Mouse (Mus musculus) ovary, postnatal 10 days (tissue): Measurements from ENCODE around the gene Kmt5c.

Experiments used
- DNase-seq: peaks from one replicate; pipeline ENCODE4 v3.0.0; 2022; ENCODE audit warnings: low spot score

Kmt5c gene

DNA sequence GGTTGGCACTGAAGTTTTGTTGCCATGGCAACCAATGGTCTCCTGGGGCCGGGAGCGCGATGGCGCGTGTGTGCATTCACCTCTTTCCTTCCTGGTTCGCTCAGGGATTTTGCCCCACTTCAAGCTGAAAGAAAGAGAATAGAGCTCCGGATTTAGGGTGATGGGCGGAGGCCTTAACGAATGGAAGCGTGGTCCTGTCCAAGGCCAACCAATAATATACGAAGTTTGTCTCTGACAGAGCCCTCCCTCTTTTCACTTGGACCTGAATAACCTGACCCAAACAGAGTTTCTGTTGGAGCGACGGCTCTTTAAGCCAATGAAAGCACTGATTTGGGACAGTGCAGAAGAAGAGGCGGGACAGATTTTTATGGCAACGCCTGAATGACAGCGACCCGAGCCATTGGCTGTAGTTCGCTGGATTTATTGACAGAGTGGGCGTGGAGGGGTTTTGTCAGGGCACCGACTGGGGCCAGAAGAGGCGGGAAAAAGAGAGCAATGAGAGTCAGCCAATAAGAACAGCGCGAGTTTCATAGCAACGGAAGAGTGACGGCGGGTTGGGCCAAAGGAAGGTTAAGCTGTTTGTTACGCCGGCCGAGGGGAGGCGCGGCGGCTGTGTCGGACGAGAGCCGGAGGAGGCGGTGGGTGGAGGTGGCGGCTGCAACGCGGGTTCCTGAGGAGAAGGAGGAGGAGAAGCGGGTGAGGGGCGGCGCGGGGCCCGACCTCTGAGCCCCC, at the start of gene Kmt5c:
Gene Kmt5c (plus strand): TSS at position 572 of the 732 bp plus-strand sequence.
- DNase-seq, result peak; percentile 83

GRCm38 (mm10) chr7:4690387-4690786, 49.5 kb upstream of the Kmt5c start, which contains the start of gene Brsk1:
Gene Brsk1 (plus strand): TSS chr7:4690604.
- DNase-seq, result peak; percentile 49

DNA sequence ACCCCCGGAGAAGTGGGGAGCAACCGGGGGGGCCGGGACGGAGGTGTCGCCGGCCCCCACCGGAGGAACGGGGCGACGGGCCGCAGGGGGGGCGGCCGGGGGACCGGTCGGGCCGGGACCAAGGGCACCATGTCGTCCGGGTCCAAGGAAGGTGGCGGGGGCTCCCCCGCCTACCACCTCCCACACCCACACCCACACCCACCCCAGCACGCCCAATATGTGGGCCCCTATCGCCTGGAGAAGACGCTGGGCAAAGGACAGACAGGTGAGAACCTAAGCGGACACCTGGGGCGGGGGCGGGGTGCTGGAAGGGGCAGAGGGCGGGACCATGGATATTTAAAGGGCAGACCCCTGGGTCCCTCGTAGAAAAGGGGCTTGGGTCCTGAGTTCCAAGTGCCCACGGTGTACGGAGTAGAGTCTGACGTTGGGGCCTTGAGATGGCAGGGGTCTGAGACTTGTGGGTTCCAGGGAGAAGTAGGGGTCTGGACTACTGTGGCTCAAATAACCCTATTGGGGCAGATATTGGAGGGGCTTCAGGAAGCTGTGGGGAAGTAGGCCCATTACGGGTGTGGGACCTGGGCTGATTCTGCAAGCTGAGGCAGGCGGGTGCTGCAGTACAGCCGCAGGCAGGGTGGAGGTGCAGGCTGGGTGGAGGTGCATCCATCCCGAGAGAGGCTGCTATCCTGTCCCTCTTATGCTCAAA, 48.8 kb upstream of the Kmt5c start:
- DNase-seq, result no peak

- DNase-seq, result no peak
Observed at GRCm38 (mm10) chr7:4693004-4693403, 46.9 kb upstream of the Kmt5c start.

DNA sequence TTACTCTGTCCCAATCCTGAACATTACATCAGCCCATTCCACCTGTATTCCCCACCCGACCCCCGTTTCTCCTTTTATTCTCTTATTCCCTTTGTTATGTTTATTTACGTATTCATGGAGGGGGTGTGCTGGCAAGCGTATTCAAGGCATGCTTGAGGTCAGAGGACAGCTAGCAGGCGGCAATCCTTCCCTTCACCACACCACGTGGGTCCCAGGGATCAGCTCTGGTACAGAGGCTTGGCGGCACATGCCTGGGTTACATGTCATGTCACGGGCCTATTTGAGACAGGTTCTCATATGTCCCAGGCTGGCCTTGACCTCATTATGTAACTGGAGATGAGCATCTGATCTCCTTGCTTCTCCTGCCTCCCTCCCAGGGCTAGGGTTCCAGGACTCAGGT, 37.6 kb upstream of the Kmt5c start:
- DNase-seq, result no peak

- DNase-seq, result no peak
Observed at GRCm38 (mm10) chr7:4703195-4703594, 36.7 kb upstream of the Kmt5c start.

DNA sequence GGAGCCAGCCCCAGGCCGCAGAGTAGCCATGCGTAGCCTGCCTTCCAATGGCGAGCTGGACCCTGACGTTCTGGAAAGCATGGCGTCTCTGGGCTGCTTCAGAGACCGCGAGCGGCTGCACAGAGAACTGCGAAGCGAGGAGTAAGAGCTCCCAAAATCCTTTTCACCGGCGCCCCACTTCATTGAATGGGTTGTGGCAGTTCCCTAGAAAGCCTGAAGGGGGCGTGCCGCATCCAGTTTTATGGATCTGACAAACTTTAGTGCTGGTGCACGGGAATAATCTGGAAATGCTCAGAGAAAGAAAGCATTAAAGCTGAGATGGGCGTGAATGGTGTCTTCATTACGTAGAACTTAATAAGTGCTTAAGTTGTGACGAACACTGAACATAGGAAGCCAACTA, 34.8 kb upstream of the Kmt5c start:
- DNase-seq, result no peak

DNA sequence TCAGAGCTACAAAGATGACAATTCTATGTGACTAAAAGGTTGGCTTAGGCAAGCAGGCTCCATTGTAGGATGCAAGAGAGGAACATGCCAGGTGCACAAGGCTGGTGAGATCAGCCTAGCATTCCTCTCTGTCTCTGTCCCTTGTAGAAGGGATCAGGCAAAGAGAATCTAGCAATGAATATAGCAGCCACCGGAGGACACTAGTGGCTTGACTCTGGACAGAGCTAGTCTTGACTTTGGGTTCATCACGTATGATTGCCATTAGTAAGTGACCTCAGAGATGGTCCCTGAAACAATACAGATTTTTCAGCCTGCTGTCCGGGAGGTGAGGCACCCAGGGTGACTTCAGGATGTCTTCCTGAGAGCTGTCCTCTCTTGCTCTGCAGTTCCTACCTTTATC, 27.3 kb upstream of the Kmt5c start:
- no peak for DNase-seq

DNA sequence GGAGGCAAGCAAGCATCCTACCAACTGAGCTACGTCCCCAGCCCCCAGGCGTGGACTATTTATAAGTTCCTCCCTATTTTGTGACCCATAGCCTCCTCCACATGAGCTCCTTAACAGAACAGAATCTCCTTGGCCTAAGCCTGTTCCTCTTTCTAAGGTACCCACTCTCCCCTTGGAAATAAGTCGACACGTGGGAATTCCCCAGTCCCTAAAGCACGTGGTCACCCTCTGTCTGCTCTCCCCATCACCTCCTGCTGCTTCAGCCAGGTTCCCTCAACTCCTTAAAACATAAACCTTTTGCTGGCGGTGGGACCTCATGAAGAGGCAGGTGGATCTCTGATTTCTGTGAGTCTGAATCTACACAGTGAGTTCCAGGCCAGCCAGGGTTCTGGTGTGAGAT, 23.0 kb upstream of the Kmt5c start:
- DNase-seq, result no peak

DNA sequence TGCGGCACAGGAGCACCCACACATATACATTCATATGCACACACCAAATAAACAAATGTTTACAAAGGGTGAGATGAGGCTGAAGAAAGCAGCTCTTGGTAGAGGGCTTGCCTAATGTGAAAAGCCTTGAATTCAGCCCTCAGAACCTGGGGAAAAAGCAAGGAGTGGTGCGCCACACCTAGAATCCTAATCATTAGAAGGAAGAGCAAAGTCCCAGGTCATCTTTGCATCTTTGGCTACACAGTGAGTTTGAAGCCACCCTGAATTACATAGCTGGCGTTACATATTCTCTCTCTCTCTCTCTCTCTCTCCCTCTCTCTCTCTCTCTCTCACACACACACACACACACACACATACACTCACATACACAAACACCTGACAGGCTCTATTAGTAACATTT, 20.6 kb upstream of the Kmt5c start:
- no peak for DNase-seq

- no peak for DNase-seq
Observed at GRCm38 (mm10) chr7:4723508-4723907, 16.4 kb upstream of the Kmt5c start.

DNA sequence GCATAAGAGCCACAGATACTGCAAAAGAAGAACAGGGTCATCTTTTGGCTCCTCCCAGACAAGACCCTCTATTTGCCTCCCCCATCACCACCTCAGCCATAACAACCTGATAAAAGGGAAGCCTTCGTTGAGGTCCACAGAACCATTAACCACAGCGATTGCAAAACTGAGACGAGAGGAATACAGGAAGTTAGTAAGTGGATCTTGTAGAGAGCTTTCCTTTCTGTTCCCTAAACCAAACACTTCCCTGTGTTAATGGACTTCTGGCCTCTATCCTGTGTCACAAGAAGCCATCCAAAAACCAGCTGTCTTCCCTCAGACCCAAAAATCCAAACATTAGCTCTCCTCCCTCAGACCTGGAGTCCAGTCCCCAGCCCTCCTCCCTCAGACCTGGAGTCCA, 15.6 kb upstream of the Kmt5c start:
- no peak for DNase-seq

GRCm38 (mm10) chr7:4725169-4725568, 14.7 kb upstream of the Kmt5c start, which contains the start of gene Tmem150b:
Gene Tmem150b (minus strand): TSS chr7:4725249.
- no peak for DNase-seq

GRCm38 (mm10) chr7:4731090-4731489, 8.8 kb upstream of the Kmt5c start:
- DNase-seq, result no peak

- no peak for DNase-seq
Observed at GRCm38 (mm10) chr7:4732968-4733392, 6.9 kb upstream of the Kmt5c start.

DNA sequence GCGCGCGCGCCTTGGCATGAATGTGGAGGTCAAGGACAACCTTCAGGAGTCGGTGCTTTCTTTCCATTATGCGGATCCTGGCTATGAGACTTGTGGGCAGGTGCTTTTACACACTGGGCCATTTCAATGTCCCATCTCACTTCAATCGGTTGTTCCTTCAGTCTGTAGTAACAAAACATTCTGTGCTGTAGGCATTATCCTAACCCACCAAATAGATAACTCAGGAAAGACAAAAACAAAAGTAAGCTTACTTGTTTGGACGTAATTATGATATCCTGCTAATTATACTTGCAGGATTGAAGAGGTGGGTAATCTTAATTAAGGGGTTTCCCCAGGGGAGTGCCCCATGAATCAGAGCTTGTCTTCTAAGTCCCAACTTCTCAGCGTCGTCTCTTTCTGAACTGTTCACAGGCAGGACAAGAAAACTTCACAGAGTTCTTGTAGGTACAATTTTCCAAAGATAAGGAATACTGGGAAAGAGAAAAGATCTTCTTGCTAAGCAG, 823 bp upstream of the Kmt5c start:
- no peak for DNase-seq

- peak; percentile 39 for DNase-seq
Observed at GRCm38 (mm10) chr7:4740309-4740727, 403 bp downstream of the Kmt5c start.

DNA sequence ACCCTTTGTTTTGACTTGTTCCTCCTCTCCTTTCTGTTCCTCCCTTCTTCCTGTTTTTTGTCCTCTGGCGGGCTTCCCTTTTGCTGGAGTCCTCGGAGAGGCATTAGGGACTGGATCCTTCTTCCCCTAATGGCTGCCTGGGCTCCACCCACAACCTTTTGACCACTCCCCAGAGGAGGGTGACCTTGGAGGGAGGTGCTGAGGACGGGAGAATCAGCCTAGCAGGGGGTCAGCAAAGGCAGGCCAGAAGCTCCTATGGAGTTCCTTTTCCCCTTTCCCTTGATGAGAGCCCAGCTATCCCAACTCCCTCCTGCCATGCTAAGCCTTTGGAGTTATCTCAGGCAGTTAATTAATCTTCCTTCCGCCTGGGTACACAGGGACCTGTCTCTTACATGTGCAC, 1.2 kb downstream of the Kmt5c start:
- no peak for DNase-seq

DNA sequence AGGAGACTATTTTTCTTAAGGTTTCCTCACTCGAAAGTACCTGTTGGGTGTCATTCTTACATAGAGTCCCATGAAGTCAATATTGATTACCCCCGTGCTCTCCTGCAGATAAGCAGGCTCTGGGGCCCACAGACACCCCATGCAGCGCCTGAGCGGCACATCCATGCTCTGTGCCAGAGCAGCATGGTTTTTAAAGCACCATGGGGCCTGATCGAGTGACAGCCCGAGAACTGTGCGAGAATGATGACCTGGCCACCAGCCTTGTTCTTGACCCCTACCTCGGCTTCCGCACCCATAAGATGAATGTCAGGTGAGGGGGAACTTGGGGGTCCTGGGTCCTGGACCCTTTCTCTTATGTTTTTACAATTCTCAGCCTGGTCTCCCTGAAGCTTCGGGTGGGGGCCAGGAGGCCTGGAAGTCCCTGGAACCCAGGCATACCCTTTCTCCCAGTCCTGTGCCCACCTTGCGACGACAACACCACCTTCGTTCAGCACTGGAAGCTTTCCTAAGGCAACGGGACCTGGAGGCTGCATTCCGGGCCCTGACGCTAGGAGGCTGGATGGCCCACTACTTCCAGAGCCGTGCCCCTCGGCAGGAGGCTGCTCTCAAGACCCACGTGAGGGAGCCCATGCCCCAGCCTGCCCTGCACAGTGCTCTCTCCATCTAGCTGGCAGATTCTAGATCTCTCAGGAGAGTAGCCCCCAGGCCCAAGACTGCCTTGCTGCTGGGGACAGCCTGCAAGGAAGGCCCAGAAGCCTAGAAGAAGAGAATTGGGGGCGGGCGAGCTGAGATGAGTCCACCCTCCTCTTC, 2.0 kb downstream of the Kmt5c start:
- DNase-seq, result no peak

- DNase-seq, result no peak
Observed at GRCm38 (mm10) chr7:4742482-4742819, 2.5 kb downstream of the Kmt5c start.

- DNase-seq, result no peak
Observed at GRCm38 (mm10) chr7:4743354-4743753, 3.4 kb downstream of the Kmt5c start.

DNA sequence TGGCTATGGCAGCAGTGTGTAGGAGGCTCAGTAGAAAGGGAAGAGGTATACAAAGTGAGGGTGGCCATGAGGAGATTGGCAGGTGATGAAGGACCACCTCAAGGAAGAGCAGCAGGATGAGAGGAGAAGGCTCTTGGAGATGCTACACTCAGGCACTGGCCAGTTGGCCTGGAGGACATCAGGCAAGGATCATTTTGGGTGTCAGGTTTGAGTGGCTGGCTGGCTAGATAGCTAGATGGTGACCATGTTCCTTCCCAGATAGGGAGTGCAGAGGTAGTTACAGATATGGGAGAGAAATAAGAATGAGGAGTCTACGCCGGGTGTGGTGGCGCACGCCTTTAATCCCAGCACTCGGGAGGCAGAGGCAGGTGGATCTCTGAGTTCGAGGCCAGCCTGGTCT, 5.0 kb downstream of the Kmt5c start:
- no peak for DNase-seq
